Mouse (Mus musculus): ENCODE data around the gene Cetn2.

- TF ChIP-seq POLR2A (IDR thresholded peaks at IDR 0.05; ENCODE audit: low read depth, low read length) (no peak), CTCF (conservative IDR thresholded peaks at IDR 0.05; ENCODE audit: insufficient read depth, insufficient read length, low read depth, low read length) (no peak)
Measured at GRCm38 (mm10) chrX:72953464-72953863, 35.3 kb upstream of the Cetn2 start.
